Mouse (Mus musculus) kidney, postnatal 0 days (tissue): ENCODE measurements around the gene Cadm1. TPM values are rescaled to one million over a fixed set of nuclear protein-coding genes. Genes with fewer than 3 reads are reported as not detected.

Experiments
- ATAC-seq: fragments of 200-750 bp; cut with Nextera tagmentation; replicated peaks from 2 replicates; pipeline ENCODE4 v1.8.0; 2017; ENCODE audit warnings: low read depth, moderate number of reproducible peaks, moderate TSS enrichment, moderate library complexity; ENCODE audit not compliant: low FRiP score
- DNase-seq: peaks from one replicate; pipeline ENCODE4 v3.0.0-alpha.2; 2016; ENCODE audit warnings: low spot score
- H3K27ac ChIP-seq: fragments of 300-500 bp; sonication (generic); 2 replicates; pipeline ENCODE4 v1.5.1; 2014; ENCODE audit warnings: mild to moderate bottlenecking
- H3K27me3 ChIP-seq: fragments of 300-500 bp; sonication (generic); 2 replicates; pipeline ENCODE4 v1.6.1; 2014; ENCODE audit warnings: low read length, mixed read lengths; ENCODE audit not compliant: insufficient read depth
- H3K36me3 ChIP-seq: fragments of 300-500 bp; sonication (generic); 2 replicates; pipeline ENCODE4 v1.6.1; 2014; ENCODE audit warnings: low read length, mixed read lengths; ENCODE audit not compliant: insufficient read depth
- H3K4me1 ChIP-seq: fragments of 300-500 bp; sonication (generic); replicated peaks from 2 replicates; pipeline ENCODE4 v1.6.1; 2014; ENCODE audit warnings: antibody characterized with exemption, low read length, mixed read lengths; ENCODE audit not compliant: insufficient read depth
- H3K4me2 ChIP-seq: fragments of 300-500 bp; sonication (generic); 2 replicates; pipeline ENCODE4 v1.6.1; 2014; ENCODE audit warnings: mild to moderate bottlenecking, low read length, moderate library complexity, mixed read lengths
- H3K4me3 ChIP-seq: fragments of 300-500 bp; sonication (generic); replicated peaks from 2 replicates; pipeline ENCODE4 v1.5.1; 2014; ENCODE audit warnings: low read depth, low read length
- H3K9ac ChIP-seq: fragments of 300-500 bp; sonication (generic); 2 replicates; pipeline ENCODE4 v1.6.1; 2014; ENCODE audit warnings: low read depth, low read length
- H3K9me3 ChIP-seq: fragments of 300-500 bp; sonication (generic); replicated peaks from 2 replicates; pipeline ENCODE4 v1.6.1; 2016; ENCODE audit warnings: low read length, inconsistent platforms, mixed read lengths
- CTCF ChIP-seq: IDR thresholded peaks from 2 replicates; pipeline ENCODE4 v1.5.1; 2016; ENCODE audit warnings: antibody characterized with exemption, low read depth, mild to moderate bottlenecking, moderate library complexity
- WGBS: fragments of 180-500 bp; shearing (Covaris S2); extraction: QIAGEN DNeasy Blood & Tissue Kit; methylation state at CpG from one replicate; pipeline ENCODE4 v1.1.7; 2014; 5-methylcytosine and 5-hydroxymethylcytosine counted together
- polyA plus RNA-seq: library from polyadenylated mRNA; unstranded; fragments of >200 nt; fragmentation: Nextera tagmentation; extraction: Ambion mirVana; gene quantifications from 2 replicates; pipeline ENCODE4 v1.2.1, GENCODE M21; 2015

Cadm1 gene
- polyA plus RNA-seq, 1 experiment from 2014 or later, result 44.5 TPM

DNA sequence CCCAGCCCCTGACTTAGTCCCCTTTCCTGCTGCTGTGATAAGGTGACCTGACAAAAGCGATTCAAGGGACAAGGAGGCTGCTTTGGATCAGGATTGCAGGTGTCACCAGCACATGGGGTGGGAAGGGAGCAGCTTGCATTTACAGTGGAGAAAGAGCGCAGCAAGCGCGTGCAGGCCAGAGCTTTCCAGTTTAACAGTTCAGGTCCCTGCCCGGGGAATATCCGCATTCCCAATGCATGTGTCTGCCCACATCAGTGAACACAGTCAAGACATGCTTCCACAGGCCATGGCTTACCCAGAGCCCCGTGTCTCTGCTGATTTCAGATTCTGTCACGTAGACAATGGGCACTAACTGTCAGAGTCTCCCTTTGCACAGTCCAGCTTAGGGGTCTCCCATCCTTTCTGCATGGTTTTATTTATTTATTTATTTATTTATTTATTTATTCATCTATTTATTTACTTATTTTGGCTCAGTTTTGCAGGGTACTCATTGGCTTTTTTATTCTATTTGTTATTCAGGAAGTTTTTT is 89.6 kb downstream of the Cadm1 start:
- Histone ChIP-seq H3K4me3 (no peak overlapping the region), H3K4me1 (peaks cover 9% of the 10 kb centered on the region; the same call in 1 of the 2 replicates), H3K36me3 (no peaks in the 10 kb centered on the region), H3K27ac (no peak overlapping the region), H3K9ac (no peak overlapping the region), H3K27me3 (no peaks in the 10 kb centered on the region; the same call in 1 of the 2 replicates), H3K9me3 (no peaks in the 10 kb centered on the region), H3K4me2 (no peak overlapping the region)
- DNase-seq (no peak), ATAC-seq (no peak)
- no peak for TF ChIP-seq CTCF
- WGBS, result 71% methylated on average over 8 of the region's 8 CpGs

DNA sequence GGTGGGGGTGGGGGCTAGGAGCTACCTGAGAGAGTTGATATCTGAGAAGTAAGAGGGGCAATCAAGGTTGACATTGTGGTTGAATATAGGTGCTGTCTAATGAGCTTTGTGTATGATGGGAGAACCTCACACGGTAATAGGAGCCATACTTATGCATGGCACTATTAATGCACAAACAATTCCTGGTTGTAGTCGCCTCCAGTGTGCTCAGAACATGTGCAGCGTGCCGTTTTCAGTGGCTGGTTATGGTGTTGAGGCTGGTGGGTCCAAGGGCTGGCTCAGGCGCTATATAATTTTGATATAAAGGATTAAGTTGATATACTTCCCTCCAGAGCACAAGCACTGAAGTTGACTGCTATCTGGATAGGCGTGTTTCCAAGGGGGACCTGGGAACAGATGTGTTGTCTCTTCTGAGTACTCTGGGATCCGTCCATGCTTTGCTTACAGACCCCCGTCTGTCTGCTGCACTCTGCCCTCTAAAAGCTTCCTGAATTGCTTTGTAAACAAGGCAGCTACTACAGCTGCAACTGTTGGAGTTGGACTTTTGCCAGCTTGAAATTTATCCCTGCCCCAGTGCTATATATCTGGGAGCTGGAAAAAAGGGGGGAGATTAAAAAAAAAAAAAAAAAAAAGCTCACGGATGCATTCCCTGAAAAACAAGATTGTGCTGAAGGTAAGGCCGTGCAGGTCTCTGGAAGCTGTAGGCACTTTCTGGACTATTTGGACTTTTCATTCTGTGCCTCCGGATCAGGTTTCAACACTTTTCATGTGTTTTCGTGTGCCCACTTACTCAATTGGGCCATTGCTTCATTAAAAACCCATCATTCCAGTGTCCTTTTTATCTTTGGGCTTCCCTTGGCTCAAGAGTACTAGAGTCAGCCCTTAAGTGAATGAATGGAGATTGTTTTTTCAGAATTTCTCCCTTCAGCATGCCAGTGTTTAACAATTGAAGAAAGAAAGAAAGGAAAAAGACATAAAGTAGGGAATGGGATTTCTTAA is 93.8 kb downstream of the Cadm1 start:
- Histone ChIP-seq H3K4me1 (peaks cover 9% of the 10 kb centered on the region; the same call in 1 of the 2 replicates), H3K9ac (no peak overlapping the region), H3K9me3 (no peaks in the 10 kb centered on the region), H3K27me3 (no peaks in the 10 kb centered on the region; the same call in 1 of the 2 replicates), H3K4me3 (no peak overlapping the region), H3K27ac (no peak overlapping the region), H3K36me3 (no peaks in the 10 kb centered on the region), H3K4me2 (no peak overlapping the region)
- WGBS, result 18% methylated on average over 12 of the region's 12 CpGs
- no peak for TF ChIP-seq CTCF
- ATAC-seq (peak; percentile 63; the same call in 1 of the 2 replicates), DNase-seq (peak; percentile 95)

DNA sequence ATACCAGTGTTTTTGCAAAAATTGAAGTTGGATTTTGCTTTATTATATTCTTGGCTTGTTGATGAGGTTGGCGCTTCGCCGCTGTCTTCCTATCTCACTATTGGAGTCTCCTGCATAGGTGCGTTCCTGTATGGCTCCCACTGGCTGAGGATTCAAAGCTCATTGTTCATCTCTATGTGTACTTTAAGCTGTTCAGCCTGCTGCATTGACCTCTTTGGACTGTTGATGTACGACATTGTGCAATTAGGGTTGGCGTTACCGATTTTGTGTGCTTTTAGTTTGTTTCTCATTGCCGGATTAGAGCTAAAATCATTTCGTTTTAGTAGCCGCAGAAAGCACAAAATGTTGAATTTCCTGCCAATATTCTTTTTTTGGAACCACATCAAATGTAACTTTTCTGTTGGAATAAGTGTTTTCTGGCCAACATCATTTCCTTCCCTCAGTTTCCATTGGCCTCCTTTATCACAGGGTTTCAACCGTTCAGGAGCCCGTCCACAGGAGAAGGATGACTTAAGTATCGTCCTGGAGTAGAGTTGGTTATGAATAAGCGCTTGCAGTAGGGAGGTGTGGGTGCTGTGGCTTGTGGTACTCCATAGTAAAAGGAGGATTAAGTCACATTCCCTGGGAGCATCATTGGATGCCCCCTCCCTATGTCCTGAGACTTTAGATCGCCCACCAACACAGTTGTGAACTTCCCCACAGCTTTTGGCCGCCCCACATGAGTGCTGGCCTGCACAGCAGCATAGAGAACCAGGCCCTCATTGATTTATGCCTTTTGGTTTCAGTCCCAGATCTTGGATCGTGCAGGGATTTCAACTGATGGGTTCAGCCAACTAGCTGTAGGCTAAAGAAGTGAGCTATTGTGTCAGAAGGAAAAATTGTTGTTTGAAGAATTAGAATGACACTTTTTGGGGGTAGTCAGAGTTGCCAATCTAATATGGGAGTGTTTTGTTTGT is 94.9 kb downstream of the Cadm1 start:
- no peaks in the 10 kb centered on the region for H3K9me3 ChIP-seq
- no peaks in the 10 kb centered on the region for H3K36me3 ChIP-seq
- H3K4me3 ChIP-seq, result no peak overlapping the region
- no peak overlapping the region for H3K9ac ChIP-seq
- peak; percentile 90 for DNase-seq
- ATAC-seq, result peak; percentile 69
- H3K4me2 ChIP-seq, result no peak overlapping the region
- no peaks in the 10 kb centered on the region for H3K27me3 ChIP-seq
- WGBS, result 59% methylated on average over 17 of the region's 17 CpGs
- peaks cover 9% of the 10 kb centered on the region; the same call in 1 of the 2 replicates for H3K4me1 ChIP-seq
- TF ChIP-seq CTCF, result 0 out of 2 replicates have a peak, but pooled peaks have one; percentile 5
- 0 out of 2 replicates have a peak overlapping the region, but pooled peaks have one; percentile 2 for H3K27ac ChIP-seq

DNA sequence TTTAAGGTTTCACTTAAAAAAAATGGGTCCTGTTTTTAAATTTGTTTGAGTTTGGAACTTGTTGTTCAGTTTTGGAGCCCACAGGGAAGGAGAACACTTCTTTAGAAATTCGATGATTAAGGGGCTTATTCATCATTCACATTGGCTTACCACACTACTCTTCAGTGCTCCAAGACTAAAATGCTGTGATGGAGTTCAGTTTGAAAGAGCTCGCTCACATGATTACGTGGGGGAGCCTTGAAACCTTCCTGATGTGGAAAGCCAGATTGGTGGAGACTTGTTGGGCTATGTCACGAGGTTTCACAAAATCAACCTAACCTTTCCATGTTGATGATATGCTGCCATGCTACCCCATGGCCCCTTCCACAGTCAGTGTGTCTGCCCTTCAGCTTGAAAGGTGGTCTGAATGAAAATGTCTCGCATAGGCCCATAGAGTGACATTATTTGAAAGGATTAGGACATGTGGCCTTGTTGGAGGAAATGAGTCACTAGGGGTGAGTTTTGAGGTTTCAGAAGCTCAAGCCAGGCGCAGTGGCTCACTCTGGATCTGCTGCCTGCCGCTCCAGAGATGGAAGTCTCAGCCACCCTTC is 95.7 kb downstream of the Cadm1 start:
- no peaks in the 10 kb centered on the region for H3K27me3 ChIP-seq
- no peak overlapping the region for H3K9ac ChIP-seq
- H3K27ac ChIP-seq, result peak overlapping the region; percentile 47; the same call in 1 of the 2 replicates
- 68% methylated on average over 7 of the region's 7 CpGs for WGBS
- TF ChIP-seq CTCF, result no peak
- peaks cover 9% of the 10 kb centered on the region; the same call in 1 of the 2 replicates for H3K4me1 ChIP-seq
- H3K9me3 ChIP-seq, result no peaks in the 10 kb centered on the region
- H3K4me2 ChIP-seq, result no peak overlapping the region
- no peak overlapping the region for H3K4me3 ChIP-seq
- peak; percentile 72 for DNase-seq
- ATAC-seq, result no peak
- H3K36me3 ChIP-seq, result no peaks in the 10 kb centered on the region

DNA sequence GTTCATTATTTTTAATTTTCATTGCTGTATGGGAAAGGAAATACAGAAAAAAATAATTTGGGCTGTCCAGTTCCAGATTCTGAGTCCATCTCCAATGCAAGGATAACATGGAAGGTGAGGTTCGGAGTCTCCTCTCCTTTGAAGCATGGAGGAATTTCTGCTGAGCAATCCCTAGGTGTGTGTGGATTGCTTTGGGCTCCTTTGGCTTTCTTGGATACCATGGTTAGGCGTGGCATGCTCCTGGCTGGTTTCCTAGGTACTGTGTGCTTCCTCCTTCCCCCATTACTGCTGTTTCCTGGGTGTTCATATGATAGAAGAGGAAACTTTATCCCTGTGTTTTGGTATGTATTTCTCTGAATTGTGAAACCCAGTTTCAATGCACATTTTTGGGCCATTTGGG is 98.0 kb downstream of the Cadm1 start:
- 89% methylated on average over 2 of the region's 2 CpGs for WGBS
- Histone ChIP-seq H3K27me3 (no peaks in the 10 kb centered on the region), H3K9me3 (no peaks in the 10 kb centered on the region), H3K4me1 (0 out of 2 replicates have a peak, but pooled peaks cover 5% of the 10 kb centered on the region), H3K27ac (no peak overlapping the region), H3K4me2 (no peak overlapping the region), H3K4me3 (no peak overlapping the region), H3K9ac (no peak overlapping the region), H3K36me3 (no peaks in the 10 kb centered on the region)
- TF ChIP-seq CTCF, result no peak
- ATAC-seq (no peak), DNase-seq (no peak)
